Mouse (Mus musculus) retina, adult 2 months (tissue): ENCODE measurements at regions not wholly inside any gene's neighbourhood (a gene's known extent, or its start where the extent isn't known, plus 50 kb on each side); places are given as distances from the start of the nearest gene placed in this dataset.

ENCODE experiments used
- DNase-seq: peaks from one replicate; pipeline ENCODE4 v3.0.0-alpha.2; 2012; ENCODE audit warnings: low read depth, low spot score

- DNase-seq: no peak
Observed at GRCm38 (mm10) chr11:56290651-56291578, 250.1 kb upstream of the Nmur2 start.

- DNase-seq: no peak
Observed at GRCm38 (mm10) chr11:56285575-56286260, 244.9 kb upstream of the Nmur2 start.

- no peak for DNase-seq
Observed at GRCm38 (mm10) chr11:56281201-56281600, 240.4 kb upstream of the Nmur2 start.

- DNase-seq: no peak
Observed at GRCm38 (mm10) chr11:56280216-56280615, 239.4 kb upstream of the Nmur2 start.

GRCm38 (mm10) chr11:56269915-56270493 is 229.2 kb upstream of the Nmur2 start:
- no peak for DNase-seq

GRCm38 (mm10) chr11:56262726-56263125 is 221.9 kb upstream of the Nmur2 start:
- DNase-seq: no peak

- DNase-seq: no peak
Observed at GRCm38 (mm10) chr11:56256356-56256755, 215.5 kb upstream of the Nmur2 start.

GRCm38 (mm10) chr11:56254437-56254836 is 213.6 kb upstream of the Nmur2 start:
- no peak for DNase-seq

GRCm38 (mm10) chr11:56247333-56247823 is 206.6 kb upstream of the Nmur2 start:
- DNase-seq: no peak

- DNase-seq: no peak
Observed at GRCm38 (mm10) chr11:56246549-56247332, 205.9 kb upstream of the Nmur2 start.

- no peak for DNase-seq
Observed at GRCm38 (mm10) chr11:56244951-56245350, 204.1 kb upstream of the Nmur2 start.

GRCm38 (mm10) chr11:56243447-56243846 is 202.6 kb upstream of the Nmur2 start:
- DNase-seq: no peak

- no peak for DNase-seq
Observed at GRCm38 (mm10) chr11:56238745-56239144, 197.9 kb upstream of the Nmur2 start.

GRCm38 (mm10) chr11:56224999-56225398 is 184.2 kb upstream of the Nmur2 start:
- no peak for DNase-seq

- DNase-seq: no peak
Observed at GRCm38 (mm10) chr11:56215706-56216105, 174.9 kb upstream of the Nmur2 start.

GRCm38 (mm10) chr11:56201844-56202243 is 161.0 kb upstream of the Nmur2 start:
- DNase-seq: no peak

- DNase-seq: no peak
Observed at GRCm38 (mm10) chr11:56195316-56195715, 154.5 kb upstream of the Nmur2 start.

GRCm38 (mm10) chr11:56193426-56193825 is 152.6 kb upstream of the Nmur2 start:
- no peak for DNase-seq

- no peak for DNase-seq
Observed at GRCm38 (mm10) chr11:56173895-56174294, 133.1 kb upstream of the Nmur2 start.

- no peak for DNase-seq
Observed at GRCm38 (mm10) chr11:56173246-56173645, 132.4 kb upstream of the Nmur2 start.

GRCm38 (mm10) chr11:56169576-56169975 is 128.8 kb upstream of the Nmur2 start:
- no peak for DNase-seq
